Mouse (Mus musculus): ENCODE results near the gene Haao. TPM values are rescaled to one million over a fixed set of nuclear protein-coding genes. Genes with fewer than 3 reads are reported as not detected.
A peak's percentile ranks its signal among the peaks of the same experiment; 100 is the strongest.

The Haao gene
- 1.1 and 1.2 TPM in 2 replicates for polyA plus RNA-seq (2015; fragmentation: Nextera tagmentation; extraction: Ambion mirVana)

- Histone ChIP-seq H3K9me3 (no peaks in the 10 kb centered on the region), H3K27me3 (replicated peaks) (no peaks in the 10 kb centered on the region), H3K4me3 (replicated peaks) (no peak within 1 kb of the TSS), H3K9ac (no peak within 1 kb of the TSS), H3K4me1 (replicated peaks) (peaks cover 12% of the 10 kb centered on the region), H3K36me3 (no peaks in the 10 kb centered on the region), H3K4me2 (replicated peaks) (no peak within 1 kb of the TSS), H3K27ac (peak within 1 kb of the TSS; percentile 17; the same call in 1 of the 2 replicates)
- ATAC-seq = peak; percentile 63
- WGBS = 77% methylated on average over 3 of the region's 3 CpGs
These were observed at the start of gene Haao for GRCm38 (mm10) chr17:83847815-83848214. Gene Haao (minus strand): TSS chr17:83847963.

GRCm38 (mm10) chr17:83897361-83897799, 49.6 kb upstream of the Haao start:
- no peaks in the 10 kb centered on the region for H3K9me3 ChIP-seq
- H3K9ac ChIP-seq = no peak overlapping the region
- H3K4me2 ChIP-seq (replicated peaks) = no peak overlapping the region
- H3K27me3 ChIP-seq (replicated peaks) = no peaks in the 10 kb centered on the region
- no peak overlapping the region for H3K4me3 ChIP-seq (replicated peaks)
- H3K4me1 ChIP-seq (replicated peaks) = peaks cover 33% of the 10 kb centered on the region
- H3K36me3 ChIP-seq = no peaks in the 10 kb centered on the region
- no peak for ATAC-seq
- WGBS = 66% methylated on average over 8 of the region's 8 CpGs
- peak overlapping the region; percentile 70 for H3K27ac ChIP-seq

GRCm38 (mm10) chr17:83896723-83897122, 49.0 kb upstream of the Haao start:
- no peak overlapping the region for H3K9ac ChIP-seq
- ATAC-seq = peak; percentile 21; the same call in 1 of the 2 replicates
- 19% methylated on average over 10 of the region's 10 CpGs for WGBS

GRCm38 (mm10) chr17:83895321-83895770, 47.6 kb upstream of the Haao start:
- no peak for ATAC-seq
- Histone ChIP-seq H3K9ac (no peak overlapping the region), H3K4me1 (replicated peaks) (peaks cover 38% of the 10 kb centered on the region), H3K4me2 (replicated peaks) (no peak overlapping the region), H3K9me3 (no peaks in the 10 kb centered on the region), H3K4me3 (replicated peaks) (no peak overlapping the region), H3K27me3 (replicated peaks) (no peaks in the 10 kb centered on the region), H3K27ac (peak overlapping the region; percentile 78), H3K36me3 (no peaks in the 10 kb centered on the region)
- 44% methylated on average over 8 of the region's 8 CpGs for WGBS

More at GRCm38 (mm10) chr17:83896723-83897122, 49.0 kb upstream of the Haao start:
- H3K4me1 ChIP-seq (replicated peaks) = peaks cover 30% of the 10 kb centered on the region
- no peaks in the 10 kb centered on the region for H3K27me3 ChIP-seq (replicated peaks)
- no peaks in the 10 kb centered on the region for H3K36me3 ChIP-seq
- H3K4me3 ChIP-seq (replicated peaks) = no peak overlapping the region
- peak overlapping the region; percentile 70 for H3K27ac ChIP-seq
- no peaks in the 10 kb centered on the region for H3K9me3 ChIP-seq
- H3K4me2 ChIP-seq (replicated peaks) = no peak overlapping the region

GRCm38 (mm10) chr17:83893134-83893533, 45.4 kb upstream of the Haao start:
- Histone ChIP-seq H3K27ac (no peak overlapping the region), H3K4me3 (replicated peaks) (no peak overlapping the region)

GRCm38 (mm10) chr17:83891864-83892263, 44.1 kb upstream of the Haao start:
- WGBS = 78% methylated on average over 9 of the region's 9 CpGs
- H3K36me3 ChIP-seq = no peaks in the 10 kb centered on the region
- H3K9ac ChIP-seq = no peak overlapping the region
- no peaks in the 10 kb centered on the region for H3K9me3 ChIP-seq
- H3K27me3 ChIP-seq (replicated peaks) = no peaks in the 10 kb centered on the region
- peaks cover 32% of the 10 kb centered on the region for H3K4me1 ChIP-seq (replicated peaks)
- H3K4me3 ChIP-seq (replicated peaks) = no peak overlapping the region
- no peak overlapping the region for H3K4me2 ChIP-seq (replicated peaks)
- ATAC-seq = no peak
- H3K27ac ChIP-seq = no peak overlapping the region

More at GRCm38 (mm10) chr17:83893134-83893533, 45.4 kb upstream of the Haao start:
- no peak for ATAC-seq
- H3K9me3 ChIP-seq = no peaks in the 10 kb centered on the region
- H3K4me1 ChIP-seq (replicated peaks) = peaks cover 42% of the 10 kb centered on the region
- no peaks in the 10 kb centered on the region for H3K27me3 ChIP-seq (replicated peaks)
- no peak overlapping the region for H3K4me2 ChIP-seq (replicated peaks)
- WGBS = 81% methylated on average over 4 of the region's 4 CpGs
- no peaks in the 10 kb centered on the region for H3K36me3 ChIP-seq
- H3K9ac ChIP-seq = no peak overlapping the region

GRCm38 (mm10) chr17:83890373-83890696, 42.6 kb upstream of the Haao start:
- Histone ChIP-seq H3K27ac (peak overlapping the region; percentile 88), H3K4me2 (replicated peaks) (no peak overlapping the region), H3K9ac (no peak overlapping the region), H3K9me3 (no peaks in the 10 kb centered on the region), H3K27me3 (replicated peaks) (no peaks in the 10 kb centered on the region), H3K36me3 (no peaks in the 10 kb centered on the region), H3K4me1 (replicated peaks) (peaks cover 22% of the 10 kb centered on the region), H3K4me3 (replicated peaks) (no peak overlapping the region)
- ATAC-seq = peak; percentile 11; the same call in 1 of the 2 replicates
- WGBS = 40% methylated on average over 5 of the region's 5 CpGs

- no peaks in the 10 kb centered on the region for H3K9me3 ChIP-seq
- H3K4me1 ChIP-seq (replicated peaks) = peaks cover 20% of the 10 kb centered on the region
- H3K27ac ChIP-seq = peak overlapping the region; percentile 88
- no peak overlapping the region for H3K4me2 ChIP-seq (replicated peaks)
- ATAC-seq = peak; percentile 85
- H3K9ac ChIP-seq = no peak overlapping the region
- 32% methylated on average over 13 of the region's 13 CpGs for WGBS
- H3K36me3 ChIP-seq = no peaks in the 10 kb centered on the region
- H3K4me3 ChIP-seq (replicated peaks) = no peak overlapping the region
- H3K27me3 ChIP-seq (replicated peaks) = no peaks in the 10 kb centered on the region
These were observed 42.1 kb upstream of the Haao start for GRCm38 (mm10) chr17:83889691-83890372.

GRCm38 (mm10) chr17:83889329-83889690, 41.5 kb upstream of the Haao start:
- WGBS = 77% methylated on average over 5 of the region's 5 CpGs
- no peak for ATAC-seq
- H3K36me3 ChIP-seq = no peaks in the 10 kb centered on the region
- no peak overlapping the region for H3K4me3 ChIP-seq (replicated peaks)
- peak overlapping the region; percentile 88 for H3K27ac ChIP-seq
- H3K9me3 ChIP-seq = no peaks in the 10 kb centered on the region
- H3K4me1 ChIP-seq (replicated peaks) = peaks cover 20% of the 10 kb centered on the region
- H3K9ac ChIP-seq = no peak overlapping the region
- H3K27me3 ChIP-seq (replicated peaks) = no peaks in the 10 kb centered on the region
- no peak overlapping the region for H3K4me2 ChIP-seq (replicated peaks)

- H3K27ac ChIP-seq = no peak overlapping the region
- no peak overlapping the region for H3K9ac ChIP-seq
- 80% methylated on average over 5 of the region's 5 CpGs for WGBS
- no peaks in the 10 kb centered on the region for H3K36me3 ChIP-seq
- no peak for ATAC-seq
- no peak overlapping the region for H3K4me2 ChIP-seq (replicated peaks)
- no peaks in the 10 kb centered on the region for H3K27me3 ChIP-seq (replicated peaks)
- peaks cover 20% of the 10 kb centered on the region for H3K4me1 ChIP-seq (replicated peaks)
- no peak overlapping the region for H3K4me3 ChIP-seq (replicated peaks)
- H3K9me3 ChIP-seq = no peaks in the 10 kb centered on the region
These were observed 39.5 kb upstream of the Haao start for GRCm38 (mm10) chr17:83887241-83887640.

GRCm38 (mm10) chr17:83886395-83886794, 38.6 kb upstream of the Haao start:
- Histone ChIP-seq H3K9ac (no peak overlapping the region), H3K4me3 (replicated peaks) (no peak overlapping the region), H3K36me3 (no peaks in the 10 kb centered on the region), H3K9me3 (no peaks in the 10 kb centered on the region), H3K4me1 (replicated peaks) (peaks cover 20% of the 10 kb centered on the region), H3K27ac (no peak overlapping the region), H3K27me3 (replicated peaks) (no peaks in the 10 kb centered on the region), H3K4me2 (replicated peaks) (no peak overlapping the region)
- WGBS = 86% methylated on average over 3 of the region's 3 CpGs
- ATAC-seq = no peak

GRCm38 (mm10) chr17:83885750-83886149, 38.0 kb upstream of the Haao start:
- H3K27ac ChIP-seq = no peak overlapping the region
- no peak overlapping the region for H3K4me2 ChIP-seq (replicated peaks)
- no peak overlapping the region for H3K9ac ChIP-seq
- ATAC-seq = no peak
- WGBS = 70% methylated on average over 5 of the region's 5 CpGs
- H3K27me3 ChIP-seq (replicated peaks) = no peaks in the 10 kb centered on the region
- peaks cover 16% of the 10 kb centered on the region for H3K4me1 ChIP-seq (replicated peaks)
- no peaks in the 10 kb centered on the region for H3K36me3 ChIP-seq
- H3K4me3 ChIP-seq (replicated peaks) = no peak overlapping the region
- no peaks in the 10 kb centered on the region for H3K9me3 ChIP-seq

- H3K27me3 ChIP-seq (replicated peaks) = no peaks in the 10 kb centered on the region
- H3K9me3 ChIP-seq = no peaks in the 10 kb centered on the region
- peaks cover 9% of the 10 kb centered on the region for H3K4me1 ChIP-seq (replicated peaks)
- no peak for ATAC-seq
- WGBS = 81% methylated on average over 13 of the region's 13 CpGs
- H3K4me2 ChIP-seq (replicated peaks) = no peak overlapping the region
- no peak overlapping the region for H3K4me3 ChIP-seq (replicated peaks)
- H3K36me3 ChIP-seq = no peaks in the 10 kb centered on the region
- H3K27ac ChIP-seq = no peak overlapping the region
- H3K9ac ChIP-seq = no peak overlapping the region
These were observed 37.3 kb upstream of the Haao start for GRCm38 (mm10) chr17:83885021-83885582.

Data from intestine, embryonic 15.5 days (tissue).